Mouse (Mus musculus) liver, embryonic 14.5 days (tissue): ENCODE measurements around the gene Tmem191c.

Experiments
- CTCF ChIP-seq: IDR thresholded peaks from 2 replicates; pipeline ENCODE4 v1.5.1; 2016; ENCODE audit warnings: antibody characterized with exemption, low read depth, control low read depth
- EP300 ChIP-seq: IDR thresholded peaks from 2 replicates; pipeline ENCODE4 v1.6.1; 2016; ENCODE audit warnings: antibody characterized with exemption, low read depth

DNA sequence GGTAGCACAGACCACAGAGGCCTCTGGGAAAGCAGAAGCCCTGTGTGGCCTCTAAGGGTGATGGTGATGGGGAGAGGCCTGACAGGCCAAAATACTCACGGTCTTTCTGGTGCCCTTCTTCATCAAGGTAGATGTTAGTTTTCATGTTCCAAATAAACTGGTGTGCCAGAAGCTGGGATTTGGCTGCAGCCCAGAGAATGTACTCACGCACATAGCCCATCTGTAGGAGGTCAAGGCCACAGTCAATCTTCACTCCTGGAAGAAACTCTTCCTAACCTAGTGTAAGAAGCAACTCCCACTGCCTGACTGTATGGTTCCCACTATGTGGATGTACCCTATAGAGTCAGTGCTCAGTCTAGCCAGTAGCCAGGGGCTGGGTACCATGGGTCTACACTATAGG is 15.1 kb downstream of the Tmem191c start:
- TF ChIP-seq CTCF (no peak), EP300 (no peak)
